Mouse (Mus musculus): ENCODE measurements around the gene Togaram2.
"Not testable (repeated sequence)": the region's sequence is repeated elsewhere in the genome, so short reads cannot be mapped to it uniquely, and the experiment has no call there.

The Togaram2 gene

GRCm38 (mm10) chr17:71742935-71743334, 69.9 kb downstream of the Togaram2 start:
- DNase-seq: no peak

DNA sequence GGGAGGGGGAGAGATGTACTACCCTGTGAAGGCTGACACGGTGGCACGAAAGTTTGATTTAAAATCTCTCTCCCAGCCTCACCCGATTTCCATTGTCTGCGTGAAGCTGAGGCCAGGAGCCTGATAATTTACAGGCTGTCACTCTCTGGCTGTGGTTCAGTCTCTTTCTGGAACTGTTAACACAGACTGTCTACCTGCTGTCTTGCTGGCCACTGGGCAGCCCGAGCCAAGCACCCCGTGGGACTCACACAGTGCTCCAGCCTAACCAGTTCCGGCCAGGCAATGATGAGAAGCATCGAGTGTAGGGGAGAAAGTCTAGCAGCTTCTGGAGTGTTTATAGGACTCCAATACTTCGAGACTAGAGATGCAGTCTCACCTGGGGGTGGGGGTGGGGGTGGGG, 73.1 kb downstream of the Togaram2 start:
- DNase-seq: peak; percentile 54 to 67

DNA sequence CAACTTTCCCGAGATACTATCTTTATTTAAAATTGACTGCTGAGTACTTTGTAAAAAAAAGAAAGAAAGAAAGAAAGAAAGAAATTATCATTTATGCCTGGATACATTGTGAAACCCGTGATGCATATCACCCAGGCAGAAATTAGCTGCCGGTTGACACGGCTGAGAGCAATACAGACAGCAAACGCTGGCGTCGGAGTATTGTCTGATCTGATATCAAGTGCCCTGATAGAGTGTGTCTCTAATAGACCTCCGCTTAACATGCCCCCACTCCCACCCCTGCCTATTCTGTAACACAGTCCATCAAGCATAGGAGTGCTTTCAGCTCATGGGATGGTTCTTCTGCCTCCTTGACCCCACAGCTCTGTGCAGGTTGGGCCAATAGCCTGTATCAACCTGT, 74.5 kb downstream of the Togaram2 start:
- DNase-seq: no peak

GRCm38 (mm10) chr17:71749616-71750168, 76.6 kb downstream of the Togaram2 start:
- DNase-seq: peak; percentile 27 to 43

- DNase-seq: no peak
Observed at GRCm38 (mm10) chr17:71752831-71753230, 79.8 kb downstream of the Togaram2 start, which contains the start of gene Pcare. Gene Pcare, minus strand, starts transcription at chr17:71752894.

DNA sequence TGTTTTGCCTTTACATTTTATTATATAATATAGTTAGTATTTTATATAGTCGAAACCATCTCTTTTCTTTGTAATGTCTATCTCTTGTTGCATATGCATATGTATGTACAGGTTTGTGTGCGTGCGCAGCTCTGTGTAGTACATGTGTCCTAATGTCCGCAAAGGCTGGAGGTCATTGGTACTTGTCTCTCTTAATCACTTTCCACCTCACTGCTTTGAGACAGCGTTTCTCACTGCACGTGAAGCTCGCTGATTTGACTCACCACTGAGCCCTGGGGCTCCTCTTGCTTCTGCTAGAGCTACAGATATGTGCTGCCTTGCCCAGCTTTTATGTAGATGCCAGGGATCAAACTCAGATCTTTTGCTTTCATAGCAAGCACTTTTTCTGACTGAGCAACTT, 87.5 kb downstream of the Togaram2 start:
- DNase-seq: no peak

DNA sequence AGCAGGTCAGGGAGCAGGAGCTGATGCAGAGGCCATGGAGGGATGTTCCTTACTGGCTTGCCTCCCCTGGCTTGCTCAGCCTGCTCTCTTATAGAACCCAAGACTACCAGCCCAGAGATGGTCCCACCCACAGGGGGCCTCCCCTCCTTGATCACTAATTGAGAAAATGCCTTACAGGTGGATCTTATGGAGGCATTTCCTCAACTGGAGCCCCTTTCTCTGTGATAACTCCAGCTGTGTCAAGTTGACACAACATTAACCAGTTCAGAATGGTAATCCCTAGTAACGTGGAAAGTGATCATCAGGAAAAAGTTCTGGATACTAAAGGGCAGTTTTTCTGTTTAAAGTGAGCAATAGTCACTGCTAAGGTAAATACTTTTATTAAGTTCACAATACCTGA, 95.1 kb downstream of the Togaram2 start, which contains the start of gene Clip4:
Gene Clip4, plus strand, starts transcription at position 301 of the 400 bp plus-strand sequence.
- DNase-seq: not testable (repeated sequence)

GRCm38 (mm10) chr17:71769564-71769963, 96.5 kb downstream of the Togaram2 start:
- DNase-seq: no peak

DNA sequence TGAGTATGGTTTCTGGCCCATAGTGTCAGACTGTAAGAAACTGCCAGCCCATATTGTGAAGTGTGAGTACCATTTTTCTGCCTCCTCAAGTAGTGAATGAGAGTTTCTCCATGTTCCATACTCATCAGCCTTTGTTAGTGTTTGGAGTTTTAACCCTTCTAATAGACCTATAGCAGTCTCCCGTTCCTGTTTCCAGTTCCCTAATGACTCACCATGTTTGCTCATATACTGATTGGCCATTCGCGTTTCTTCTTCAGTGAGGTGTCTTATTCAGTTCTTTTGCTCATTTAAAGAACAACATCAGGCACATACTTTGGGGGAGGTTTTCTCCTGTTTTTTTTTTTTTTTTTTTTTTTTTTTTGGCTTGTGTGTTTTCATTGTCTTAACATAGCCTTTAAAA, 97.6 kb downstream of the Togaram2 start:
- no peak for DNase-seq

DNA sequence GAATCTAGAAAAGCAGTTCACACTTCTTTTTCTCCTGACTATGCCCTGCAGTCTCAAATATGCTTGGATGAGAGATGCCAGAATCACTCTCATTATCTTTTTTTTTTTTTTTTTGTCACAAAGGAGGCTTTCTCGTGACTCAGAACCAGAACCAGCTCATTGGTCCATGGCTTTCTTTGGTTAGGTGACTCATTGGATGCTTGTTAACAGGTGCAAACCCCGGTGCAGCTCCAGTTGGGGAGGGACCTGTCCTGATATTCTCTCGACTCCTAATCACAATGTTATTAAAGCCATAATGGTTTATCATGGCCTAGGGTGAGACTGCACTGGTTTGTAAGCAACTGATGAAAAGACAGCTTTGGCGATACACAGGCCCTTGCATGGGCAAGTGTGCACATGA, 101.1 kb downstream of the Togaram2 start:
- no peak for DNase-seq

- DNase-seq: no peak
Observed at GRCm38 (mm10) chr17:71775279-71775678, 102.2 kb downstream of the Togaram2 start.

DNA sequence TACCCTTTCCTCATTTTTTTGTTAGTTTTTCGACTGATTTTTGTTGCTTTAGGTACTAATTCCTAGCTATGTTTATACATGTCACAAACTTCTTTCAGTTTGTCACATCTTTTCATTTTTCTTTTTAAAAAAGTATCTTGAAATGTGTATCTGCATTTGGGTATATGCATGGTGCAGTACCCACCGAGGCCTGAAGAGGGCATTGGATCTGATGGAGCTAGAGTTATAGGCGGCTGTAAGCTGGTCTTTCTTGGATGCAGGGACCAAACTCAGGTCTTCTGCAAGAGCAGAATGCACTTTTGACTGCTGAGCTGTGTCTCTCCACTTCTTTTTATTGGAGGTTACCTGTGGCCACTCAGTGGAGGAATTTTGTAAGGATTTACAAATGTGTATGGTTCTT, 105.6 kb downstream of the Togaram2 start:
- no peak for DNase-seq
